Mouse (Mus musculus) stomach, postnatal 0 days (tissue): ENCODE measurements at regions not wholly inside any gene's neighbourhood (a gene's known extent, or its start where the extent isn't known, plus 50 kb on each side); places are given as distances from the start of the nearest gene placed in this dataset.

Experiments used
- CTCF ChIP-seq: IDR thresholded peaks from 2 replicates; pipeline ENCODE4 v1.5.1; 2016; ENCODE audit warnings: antibody characterized with exemption, low read depth, mild to moderate bottlenecking, moderate library complexity
- EP300 ChIP-seq: optimal IDR thresholded peaks from 2 replicates; pipeline ENCODE3; 2016; ENCODE audit warnings: antibody characterized with exemption

DNA sequence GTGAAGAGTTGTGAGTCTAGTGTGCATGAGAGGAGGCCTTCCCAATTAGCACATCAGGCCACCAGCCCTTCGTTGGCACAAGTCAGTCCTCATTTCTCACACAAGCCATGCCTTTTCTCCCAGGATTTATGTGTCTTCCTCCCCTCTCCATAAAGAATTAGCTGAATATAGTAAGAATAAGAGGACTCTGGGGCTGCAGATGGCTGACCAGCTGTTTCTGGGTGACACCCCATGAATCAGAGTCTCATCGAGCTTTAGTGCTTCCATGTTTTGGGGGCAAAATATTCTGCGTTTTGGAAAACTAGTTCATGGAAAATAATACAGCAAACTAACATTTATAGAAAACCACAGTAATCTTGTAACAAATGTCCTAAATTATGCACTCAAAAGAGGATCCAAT, 393.2 kb upstream of the Mef2c start:
- TF ChIP-seq CTCF = no peak
- TF ChIP-seq EP300 = no peak
